Comparison of ENCODE assay signal across 17 mouse cellular contexts in the genomic region with DNA sequence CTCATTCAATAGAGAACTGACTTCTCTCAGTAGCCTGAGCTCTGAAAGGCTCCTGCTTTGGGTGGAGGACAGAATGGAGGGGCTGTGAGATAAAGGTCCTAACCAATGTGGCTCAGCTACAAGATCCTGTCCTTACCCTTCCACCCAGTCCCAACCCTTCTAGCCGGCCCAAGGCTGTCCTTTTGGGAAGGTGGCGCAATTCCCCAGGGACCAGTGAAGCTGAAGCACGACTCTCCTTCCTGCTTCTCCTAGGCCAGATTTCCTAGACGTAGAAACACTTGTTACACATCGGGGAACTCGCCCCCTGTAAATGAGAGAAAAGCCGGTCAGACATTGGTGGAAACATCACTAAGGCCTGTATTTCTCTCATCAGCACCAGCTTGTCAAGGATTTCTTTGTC. TPM values are rescaled to one million over a fixed set of nuclear protein-coding genes. Genes with fewer than 3 reads are reported as not detected.
DNase-seq lines count a peak whose midpoint lies in the region.
"Had no signal": no experiment of that assay in that cellular context is flagged by ENCODE, and none has a peak within 500 bp of the region (broad histone marks: within the 10 kb centered on the region; RNA-seq: fewer than 3 reads in every experiment).

No protein-coding gene starts in this region.

- DNase-seq in adrenal gland, postnatal 10 days = peak; percentile 59
- no peak for DNase-seq in adrenal gland, adult 8-10 months
- peak; percentile 63 for DNase-seq in adrenal gland, postnatal 14 days
- DNase-seq in adrenal gland, postnatal 4 days (ENCODE audit: low spot score in 2 of 2) = no peak
- DNase-seq in adipocyte (ENCODE audit: low spot score) = peak; percentile 78
- no peak for DNase-seq in cerebellum, adult 11-12 months
- DNase-seq: adrenal gland, adult 2 months; adrenal gland, postnatal 25 days; B cell, adult 2 months; cerebellum, adult 11 months; cerebellum, adult 18-20 months; cerebellum, adult 2 months; cerebellum, adult 8-10 months; cerebellum, adult 9-10 months; cerebellum, adult 9-11 months; cerebellum, postnatal 10 days; cerebellum, postnatal 14 days had no signal

RNA-seq across cellular contexts. Expression of a gene that starts 52.0 kb away (rescaled TPM):
- 10 to 100 TPM; 35.2 to 52.2 TPM for total RNA-seq in adrenal gland, postnatal 10 days (2021)
- total RNA-seq in adrenal gland, adult 8-10 months (2022) = 1 to 10 TPM; 2.0 to 4.2 (median 3.2) TPM
- total RNA-seq in adrenal gland, postnatal 14 days (2021) = 36.7 and 47.4 TPM in 2 replicates
- 10 to 100 TPM; 68.1 to 95.6 TPM for total RNA-seq in adrenal gland, postnatal 4 days (2021)

Comparison
In these comparisons a context has a peak if more than half of its experiments do, and no peak if none do; other contexts are left out.
1. DNase-seq: peak in adrenal gland, postnatal 10 days (single experiment), adrenal gland, postnatal 14 days (single experiment) and adipocyte (single experiment); none in adrenal gland, adult 8-10 months (single experiment), adrenal gland, postnatal 4 days (0 of 2) and cerebellum, adult 11-12 months (single experiment).